Mouse (Mus musculus): Measurements from ENCODE around the gene Gucd1.

DNA sequence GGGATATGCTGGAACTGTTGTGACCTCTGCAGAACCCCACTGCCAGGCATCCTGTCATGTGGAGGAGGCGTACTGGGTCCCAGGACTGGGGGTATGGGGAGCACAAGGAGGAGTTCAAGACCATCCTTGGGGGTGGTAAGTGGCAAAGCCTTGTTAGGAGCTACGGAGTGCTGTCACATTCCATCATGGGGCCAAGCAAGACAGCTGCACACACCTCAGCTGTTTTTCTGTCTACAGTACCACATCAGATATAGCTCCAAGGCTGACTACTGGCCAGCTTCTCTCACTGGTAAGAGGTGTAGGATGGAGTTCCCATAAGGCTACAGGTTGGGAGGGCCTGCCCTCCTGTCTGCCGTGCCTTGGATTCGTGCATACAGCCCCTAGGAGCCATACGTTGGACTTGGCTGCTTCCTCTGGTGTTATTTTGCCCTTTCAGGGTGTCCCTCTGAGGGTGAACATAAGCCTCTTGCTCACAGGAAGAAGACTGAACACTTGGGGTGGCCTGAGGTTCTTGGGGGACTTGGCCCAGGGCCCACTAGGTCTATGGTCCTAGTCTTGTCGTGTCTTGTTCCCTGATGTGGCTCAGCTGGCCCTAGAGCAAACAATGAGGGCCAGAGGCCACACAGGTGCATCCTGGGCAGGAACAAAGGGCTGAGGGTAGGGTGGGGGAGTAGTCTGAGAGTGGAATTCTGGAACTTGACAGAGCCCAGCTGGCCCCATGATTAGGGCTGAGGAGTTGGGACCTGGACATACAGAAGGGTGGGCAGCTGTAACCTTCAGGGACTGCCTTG, 203.4 kb downstream of the Gucd1 start:
- no peak for TF ChIP-seq CTCF (IDR thresholded peaks at IDR 0.05; ENCODE audit: borderline replicate concordance, control insufficient read depth, extremely low read depth, insufficient read depth, low read length, poor library complexity)
- TF ChIP-seq POLR2A (IDR thresholded peaks at IDR 0.05; ENCODE audit: control insufficient read depth, extremely low read depth, insufficient read depth, low read length, poor library complexity): no peak
